Mouse (Mus musculus): ENCODE measurements around the gene Rpl29.

The Rpl29 gene

DNA sequence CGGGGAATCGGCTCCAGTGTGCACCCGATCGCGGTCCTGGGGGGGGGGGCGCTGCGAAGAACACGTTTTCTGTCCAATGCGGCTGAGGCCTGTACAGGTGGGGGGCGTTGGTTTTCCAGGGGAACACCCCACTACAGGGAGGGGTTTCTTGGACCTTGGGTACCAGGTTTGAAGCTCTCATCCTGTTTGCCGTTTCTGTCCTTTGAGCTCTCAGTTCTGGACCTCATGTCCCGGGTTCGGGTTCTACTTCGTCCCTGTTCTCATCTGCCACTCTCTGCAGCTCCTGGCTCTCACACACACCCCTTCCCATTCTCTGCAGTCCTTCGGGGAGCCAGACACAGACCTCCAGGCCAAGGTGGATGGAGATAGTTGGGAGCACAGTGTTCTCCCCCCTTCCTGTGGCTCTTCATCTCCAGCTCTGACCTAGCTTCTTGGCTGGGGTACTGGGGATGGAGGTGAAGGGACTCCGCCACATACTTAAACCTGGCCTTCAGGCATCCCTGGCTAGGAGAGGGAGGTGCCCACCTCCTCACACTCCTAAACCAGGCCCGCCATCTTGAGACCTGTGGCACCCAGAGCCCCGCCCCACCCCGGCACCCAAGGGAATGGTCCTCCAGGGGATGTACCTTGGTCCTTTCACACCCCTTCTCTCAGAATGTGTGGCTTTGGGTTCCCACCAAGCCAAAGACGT, 25.0 kb downstream of the Rpl29 start:
- DNase-seq (ENCODE audit: extremely low spot score, low read depth, low spot score), result no peak

DNA sequence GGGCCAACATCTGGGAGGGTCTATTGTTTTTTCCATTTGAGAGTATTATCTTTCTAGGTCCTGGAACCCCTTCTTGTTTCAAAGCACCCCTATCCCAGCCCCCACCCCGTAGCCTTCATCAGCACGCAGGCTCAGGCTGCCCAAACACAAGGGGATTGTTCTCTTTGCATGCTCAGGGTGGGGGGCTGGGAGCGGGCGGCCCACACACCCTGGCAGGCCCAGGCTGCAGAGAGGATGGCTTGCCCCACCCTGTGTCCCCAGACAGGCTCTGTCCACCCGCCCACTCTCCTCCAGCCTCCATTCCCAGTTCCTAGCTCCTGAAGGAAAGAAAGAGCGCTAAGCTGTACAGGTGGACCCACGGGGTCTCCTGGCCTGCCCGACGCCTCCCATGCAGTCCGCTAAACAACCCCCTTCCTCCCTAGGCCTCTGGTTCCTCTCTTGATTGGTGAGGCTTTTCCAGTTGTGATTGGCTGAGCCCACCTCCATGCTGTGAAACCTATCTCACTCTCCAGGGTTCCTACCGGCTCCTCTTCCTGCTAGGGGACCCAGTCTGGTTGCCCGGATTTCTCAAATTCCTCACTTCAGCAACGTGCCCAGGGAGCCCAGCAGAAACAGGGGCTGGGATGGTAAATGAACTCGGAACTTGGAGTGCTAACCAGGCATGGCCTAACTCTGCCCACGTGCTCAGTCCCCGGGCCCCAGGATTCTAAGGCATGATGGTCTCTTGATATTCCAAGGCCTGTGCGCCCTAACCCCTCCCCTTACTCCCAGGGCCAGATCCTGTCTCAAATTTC, 25.8 kb downstream of the Rpl29 start:
- no peak for DNase-seq (ENCODE audit: extremely low spot score, low read depth, low spot score)

GRCm38 (mm10) chr9:106456325-106457162, 27.3 kb downstream of the Rpl29 start:
- no peak for DNase-seq (ENCODE audit: extremely low spot score, low read depth, low spot score)

GRCm38 (mm10) chr9:106457163-106457559, 27.9 kb downstream of the Rpl29 start:
- no peak for DNase-seq (ENCODE audit: extremely low spot score, low read depth, low spot score)

DNA sequence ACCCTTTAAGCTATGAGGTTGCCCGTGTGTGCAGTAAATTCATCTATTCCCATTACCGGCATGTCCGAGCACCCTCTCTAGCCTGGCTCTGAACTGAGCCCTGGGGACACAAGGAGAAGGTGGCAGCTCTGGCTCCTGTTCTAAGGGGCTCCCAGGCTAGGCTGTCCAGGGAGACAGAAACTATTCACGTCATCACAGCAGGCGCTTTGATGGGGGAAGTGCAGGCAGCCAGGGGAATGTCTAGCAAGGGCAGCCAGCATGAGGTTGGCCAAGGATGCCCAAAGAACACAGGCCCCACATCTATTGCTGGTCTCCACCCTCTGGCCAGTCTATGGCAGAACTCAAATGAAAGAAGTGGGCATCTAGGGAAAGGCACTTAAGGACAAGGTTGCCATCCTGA, 28.7 kb downstream of the Rpl29 start:
- no peak for DNase-seq (ENCODE audit: extremely low spot score, low read depth, low spot score)

GRCm38 (mm10) chr9:106459946-106460345, 30.7 kb downstream of the Rpl29 start:
- no peak for DNase-seq (ENCODE audit: extremely low spot score, low read depth, low spot score)

DNA sequence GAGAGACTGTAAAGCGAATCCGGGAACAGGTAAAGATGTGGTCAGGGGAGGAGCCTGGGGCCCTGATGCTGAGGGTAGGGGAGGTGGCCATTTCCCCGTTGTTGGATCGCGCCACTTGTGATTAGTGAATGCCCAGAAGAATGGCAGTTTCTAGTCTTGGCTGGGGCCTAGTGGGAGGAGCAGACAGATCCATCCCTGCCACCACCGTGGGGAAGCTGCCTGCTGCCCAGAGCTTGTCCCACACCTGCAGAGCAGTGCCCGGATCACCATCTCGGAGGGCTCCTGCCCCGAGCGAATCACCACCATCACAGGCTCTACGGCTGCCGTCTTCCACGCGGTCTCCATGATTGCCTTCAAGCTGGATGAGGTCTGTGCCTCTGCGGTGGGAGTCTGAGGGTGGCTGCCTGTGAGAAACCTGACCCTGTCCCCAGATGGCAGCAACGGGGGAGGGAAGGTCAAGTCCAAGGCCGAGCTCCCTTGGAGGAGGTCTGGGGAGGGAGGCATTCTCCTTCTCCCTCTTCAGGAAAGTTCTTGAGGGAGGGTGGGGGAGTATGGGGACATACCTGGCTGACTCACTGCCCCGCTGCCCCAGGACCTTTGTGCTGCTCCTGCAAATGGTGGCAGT, 31.3 kb downstream of the Rpl29 start:
- no peak for DNase-seq (ENCODE audit: extremely low spot score, low read depth, low spot score)

DNA sequence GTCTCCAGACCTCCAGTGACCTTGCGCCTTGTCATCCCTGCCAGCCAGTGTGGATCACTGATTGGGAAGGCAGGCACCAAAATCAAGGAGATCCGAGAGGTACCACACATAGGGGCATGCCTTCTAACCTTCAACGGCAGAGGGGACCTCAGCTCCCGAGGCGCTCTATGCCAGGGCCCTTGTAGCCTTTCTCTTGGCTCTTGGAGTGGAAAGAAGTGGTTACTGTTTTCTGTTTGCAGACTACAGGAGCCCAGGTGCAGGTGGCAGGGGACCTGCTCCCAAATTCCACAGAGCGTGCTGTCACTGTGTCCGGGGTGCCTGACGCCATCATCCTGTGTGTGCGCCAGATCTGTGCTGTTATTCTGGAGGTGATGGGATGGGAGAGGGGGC, 31.8 kb downstream of the Rpl29 start:
- DNase-seq (ENCODE audit: extremely low spot score, low read depth, low spot score), result no peak

DNA sequence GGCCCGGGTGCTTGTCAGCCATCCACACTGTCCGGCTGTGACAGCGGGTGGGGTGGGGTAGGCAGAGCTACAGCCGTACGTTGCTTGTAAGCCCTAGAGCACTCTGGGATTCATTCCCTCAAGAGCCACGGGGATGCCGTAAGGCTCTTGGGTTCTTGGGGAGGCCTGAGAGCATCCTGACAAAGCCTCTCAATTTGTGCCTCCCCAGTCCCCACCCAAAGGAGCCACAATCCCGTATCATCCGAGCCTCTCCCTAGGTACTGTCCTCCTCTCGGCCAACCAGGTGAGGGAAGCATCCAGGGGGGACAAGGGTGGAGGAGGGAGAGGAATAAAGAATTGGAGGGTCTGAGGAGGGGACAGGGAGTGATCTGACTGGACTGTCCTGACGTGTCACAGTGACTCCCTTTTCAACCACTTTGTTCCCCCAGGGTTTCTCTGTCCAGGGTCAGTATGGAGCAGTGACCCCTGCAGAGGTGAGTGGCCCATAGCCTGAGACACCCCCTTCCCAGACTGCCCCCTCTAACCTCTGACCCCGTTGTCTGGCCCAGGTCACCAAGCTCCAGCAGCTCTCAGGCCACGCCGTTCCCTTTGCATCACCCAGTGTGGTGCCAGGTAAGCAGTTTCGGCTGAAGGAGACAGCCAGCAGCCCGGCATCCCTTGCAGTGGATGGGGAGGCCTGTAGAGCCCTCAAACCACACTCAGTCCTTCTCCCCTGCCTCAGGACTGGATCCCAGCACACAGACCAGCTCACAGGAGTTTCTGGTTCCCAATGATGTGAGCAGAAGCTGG, 32.6 kb downstream of the Rpl29 start:
- DNase-seq (ENCODE audit: extremely low spot score, low read depth, low spot score), result no peak

GRCm38 (mm10) chr9:106462430-106462800, 33.2 kb downstream of the Rpl29 start:
- no peak for DNase-seq (ENCODE audit: extremely low spot score, low read depth, low spot score)

DNA sequence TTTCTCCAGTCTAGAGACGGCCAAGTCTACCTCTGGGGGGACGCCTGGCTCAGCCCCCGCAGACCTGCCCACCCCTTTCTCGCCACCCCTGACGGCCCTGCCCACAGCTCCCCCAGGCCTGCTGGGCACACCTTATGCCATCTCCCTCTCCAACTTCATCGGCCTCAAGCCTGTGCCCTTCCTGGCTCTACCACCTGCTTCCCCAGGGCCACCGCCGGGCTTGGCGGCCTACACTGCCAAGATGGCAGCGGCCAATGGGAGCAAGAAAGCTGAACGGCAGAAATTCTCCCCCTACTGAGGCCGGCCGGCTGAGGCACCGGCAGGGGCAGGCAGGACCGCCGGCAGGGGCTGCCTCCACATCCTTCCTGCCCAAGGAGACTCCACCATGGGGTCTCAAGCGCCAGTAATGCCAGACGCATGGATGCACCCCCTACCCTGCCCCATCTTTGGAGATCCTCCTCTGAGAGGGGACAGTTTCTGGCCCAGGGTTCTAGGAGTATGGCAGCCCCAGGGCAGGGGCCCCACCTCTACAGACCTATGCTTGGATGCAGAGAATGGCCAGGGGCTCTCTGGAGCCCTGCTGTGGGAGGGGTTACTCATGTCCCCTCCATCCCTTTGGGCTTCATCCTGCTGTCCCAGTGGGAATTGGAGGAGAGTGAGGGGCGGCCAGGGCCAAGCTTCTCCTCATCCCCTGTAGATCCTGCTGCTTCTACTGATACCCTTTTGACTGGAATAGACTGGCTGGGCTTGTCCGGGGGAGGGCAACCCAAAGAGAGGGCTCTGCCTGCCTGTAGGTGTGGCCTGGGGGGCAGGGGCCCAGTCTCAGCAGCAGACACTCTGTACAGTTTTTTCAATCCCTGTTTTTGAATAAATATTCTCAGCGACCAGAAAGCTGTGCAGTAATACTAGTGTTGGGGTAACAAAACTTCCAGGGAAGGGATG, 34.1 kb downstream of the Rpl29 start:
- DNase-seq (ENCODE audit: extremely low spot score, low read depth, low spot score), result no peak

- DNase-seq (ENCODE audit: extremely low spot score, low read depth, low spot score), result no peak
Observed at GRCm38 (mm10) chr9:106464751-106465541, 35.7 kb downstream of the Rpl29 start.

DNA sequence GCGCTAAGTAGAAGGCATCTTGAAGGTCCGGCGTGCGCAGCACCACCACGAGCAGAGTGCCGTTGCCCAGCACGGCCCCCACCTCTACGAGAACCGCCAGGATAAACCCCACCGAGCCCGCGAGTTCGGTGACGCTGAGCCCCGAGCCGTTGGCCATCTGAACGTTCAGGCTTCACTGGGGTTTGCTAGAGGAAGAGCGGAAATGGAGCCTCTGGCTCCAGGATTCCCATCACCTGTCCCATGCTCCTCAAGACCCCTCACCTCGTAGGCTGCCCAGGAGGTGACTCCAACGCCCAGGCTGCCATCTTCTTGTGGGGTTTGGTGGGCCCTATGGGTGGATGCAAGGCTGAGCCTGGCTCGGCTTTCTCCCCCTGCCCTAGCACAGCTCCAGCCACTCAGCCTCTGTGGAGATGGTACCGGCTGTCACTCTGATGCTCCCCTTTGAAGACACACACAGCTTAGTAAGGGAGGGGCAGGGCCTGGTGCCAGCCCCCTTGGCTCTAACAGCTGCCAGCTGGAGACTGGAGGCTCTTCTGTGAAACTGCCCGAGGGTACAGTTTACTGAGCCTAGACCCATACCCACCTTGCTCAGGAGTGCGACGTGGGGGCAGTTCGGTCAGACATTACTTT, 36.4 kb downstream of the Rpl29 start, which contains the start of gene Gpr62:
TSS of gene Gpr62 (minus strand) at position 368 of the 630 bp plus-strand sequence.
- no peak for DNase-seq (ENCODE audit: extremely low spot score, low read depth, low spot score)

DNA sequence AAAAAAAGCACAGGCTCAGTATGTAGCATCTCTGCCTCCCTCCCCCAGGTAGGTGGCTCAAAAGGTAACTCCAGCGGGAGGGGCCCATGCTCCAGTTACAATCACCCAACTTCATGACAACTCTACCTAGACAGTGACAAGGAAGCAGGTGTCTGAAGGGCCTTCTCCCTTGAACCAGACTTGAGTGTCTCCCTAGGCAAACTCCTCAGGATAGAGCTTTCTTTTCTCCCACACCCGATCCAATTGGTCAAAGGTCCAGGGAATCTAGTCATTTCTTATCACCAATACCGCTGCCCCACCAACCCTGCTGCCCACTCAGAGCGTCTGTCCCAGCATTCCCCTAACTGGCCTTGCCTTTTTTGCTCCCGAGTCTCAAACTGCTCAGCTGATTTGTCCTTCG, 37.5 kb downstream of the Rpl29 start:
- DNase-seq (ENCODE audit: extremely low spot score, low read depth, low spot score), result no peak

- DNase-seq (ENCODE audit: extremely low spot score, low read depth, low spot score), result no peak
Observed at GRCm38 (mm10) chr9:106467746-106468145, 38.5 kb downstream of the Rpl29 start.

DNA sequence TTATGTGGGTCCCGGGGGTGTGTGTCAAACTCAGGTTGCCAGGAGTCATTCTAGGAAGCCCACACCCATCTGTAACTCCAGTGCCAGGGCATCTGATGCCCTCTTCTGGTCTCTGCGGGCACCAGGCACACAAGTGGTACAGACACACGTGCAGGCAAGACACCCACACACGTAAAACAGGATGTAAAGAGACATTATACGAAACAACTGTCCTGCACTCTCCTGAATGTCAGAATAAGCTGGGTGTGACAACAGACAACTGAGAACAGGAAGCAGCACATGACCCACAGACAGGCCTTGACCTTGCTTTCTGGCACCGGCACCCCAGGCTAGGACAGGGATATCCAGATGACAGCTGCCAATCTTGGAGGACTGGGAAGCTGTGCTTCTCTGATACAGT, 40.1 kb downstream of the Rpl29 start:
- no peak for DNase-seq (ENCODE audit: extremely low spot score, low read depth, low spot score)

DNA sequence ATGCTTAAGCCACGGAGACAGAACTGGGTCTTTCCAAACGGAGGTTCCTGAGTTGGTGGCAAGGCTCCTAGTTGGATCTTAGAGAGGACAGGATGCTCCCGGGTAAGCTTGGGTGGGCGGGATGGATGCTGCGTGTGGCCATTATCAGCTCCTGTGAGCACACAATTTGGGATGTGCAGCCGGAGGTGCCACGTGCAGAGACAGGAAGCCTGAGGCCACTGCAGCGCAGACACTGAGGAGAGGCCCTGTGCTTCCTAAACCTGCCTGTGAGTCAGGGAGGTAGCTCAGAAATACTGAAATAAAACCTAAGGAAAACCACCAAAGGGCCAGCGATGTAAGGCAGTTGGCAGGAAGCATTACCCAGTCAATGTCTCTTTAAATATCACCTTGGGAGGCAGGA, 40.5 kb downstream of the Rpl29 start:
- DNase-seq (ENCODE audit: extremely low spot score, low read depth, low spot score), result no peak
